Mouse (Mus musculus) G1E (cell line): ENCODE measurements at regions not wholly inside any gene's neighbourhood (a gene's known extent, or its start where the extent isn't known, plus 50 kb on each side); places are given as distances from the start of the nearest gene placed in this dataset.

Experiments
- CTCF ChIP-seq: IDR thresholded peaks from 2 replicates; pipeline ENCODE4 v1.5.1; 2012; ENCODE audit warnings: low read depth, low read length, inconsistent platforms, mixed read lengths
- POLR2AphosphoS5 ChIP-seq: IDR thresholded peaks from 2 replicates; pipeline ENCODE4 v1.6.1; 2012; ENCODE audit warnings: low read depth, low read length, inconsistent platforms; ENCODE audit not compliant: insufficient replicate concordance

DNA sequence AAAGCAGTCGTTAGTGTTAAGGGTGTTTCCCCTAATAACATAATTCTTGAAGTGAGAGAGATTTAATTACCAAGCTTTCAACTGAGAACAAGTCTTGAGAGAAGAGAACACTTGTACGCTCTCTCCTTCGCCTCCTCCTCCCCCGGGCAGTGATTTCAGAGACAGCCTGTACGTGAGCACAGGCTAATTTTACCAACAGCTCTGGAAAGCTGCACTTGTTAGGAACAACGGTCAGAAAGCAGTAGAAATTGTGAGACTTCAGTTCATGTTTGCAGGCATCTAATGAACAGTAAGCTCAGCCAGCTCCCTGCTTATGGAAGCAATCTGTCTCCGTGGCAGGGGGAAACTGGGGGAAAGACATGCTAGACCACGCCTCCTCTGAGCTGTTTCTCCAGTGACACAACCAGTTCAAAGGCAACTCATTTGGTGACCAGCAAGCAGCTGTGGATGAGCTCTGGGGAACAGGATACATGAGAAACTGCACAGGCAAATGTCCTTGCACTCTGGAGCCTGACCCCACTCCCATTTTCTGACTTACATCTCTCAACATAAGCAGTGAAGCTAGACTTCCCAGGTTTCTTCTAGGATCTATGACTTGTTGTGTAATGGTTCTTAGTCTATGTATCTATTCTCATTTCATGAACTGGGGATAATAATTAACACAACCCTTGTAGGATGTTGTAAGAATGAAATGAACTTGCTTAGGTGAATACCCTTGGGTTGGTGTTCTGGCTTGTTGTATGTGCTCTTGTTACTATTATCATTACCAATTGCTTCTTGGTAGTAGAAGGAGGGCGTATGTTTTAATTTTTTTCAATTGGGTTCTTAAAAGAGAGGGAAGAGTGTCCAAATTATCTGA lies 222.1 kb upstream of the Serp2 start:
- TF ChIP-seq CTCF (no peak), POLR2AphosphoS5 (no peak)
